Mouse (Mus musculus): Measurements from ENCODE around the gene Npcd. TPM values are rescaled to one million over a fixed set of nuclear protein-coding genes. Genes with fewer than 3 reads are reported as not detected.

Npcd gene
- polyA plus RNA-seq, 1 experiment from 2014 or later = not detected

- no peaks in the 10 kb centered on the region for H3K9me3 ChIP-seq
- peaks cover 37% of the 10 kb centered on the region for H3K4me1 ChIP-seq
- H3K27ac ChIP-seq = no peak overlapping the region
- no peak overlapping the region for H3K9ac ChIP-seq
- H3K36me3 ChIP-seq = 0 out of 2 replicates have a peak, but pooled peaks cover 1% of the 10 kb centered on the region
- ATAC-seq (ENCODE audit: insufficient number of reproducible peaks, low FRiP score, low TSS enrichment, low read depth) = no peak
- no peak overlapping the region for H3K4me3 ChIP-seq
- 65% methylated on average over 8 of the region's 8 CpGs for WGBS
- H3K27me3 ChIP-seq = no peaks in the 10 kb centered on the region
- no peak overlapping the region for H3K4me2 ChIP-seq
Measured at GRCm38 (mm10) chr15:79744742-79745141, 89.3 kb downstream of the Npcd start.

- Histone ChIP-seq H3K4me1 (peaks cover 44% of the 10 kb centered on the region), H3K4me3 (no peak overlapping the region), H3K27ac (no peak overlapping the region), H3K4me2 (no peak overlapping the region), H3K27me3 (no peaks in the 10 kb centered on the region), H3K9me3 (no peaks in the 10 kb centered on the region), H3K9ac (no peak overlapping the region), H3K36me3 (0 out of 2 replicates have a peak, but pooled peaks cover 8% of the 10 kb centered on the region)
- 94% methylated on average over 11 of the region's 11 CpGs for WGBS
- no peak for ATAC-seq (ENCODE audit: insufficient number of reproducible peaks, low FRiP score, low TSS enrichment, low read depth)
Measured at GRCm38 (mm10) chr15:79744001-79744400, 90.0 kb downstream of the Npcd start.

- Histone ChIP-seq H3K4me1 (peaks cover 50% of the 10 kb centered on the region), H3K9ac (peak overlapping the region; percentile 89), H3K9me3 (no peaks in the 10 kb centered on the region), H3K27me3 (no peaks in the 10 kb centered on the region), H3K27ac (no peak overlapping the region), H3K4me2 (peak overlapping the region; percentile 92), H3K4me3 (peak overlapping the region; percentile 93), H3K36me3 (peaks cover 20% of the 10 kb centered on the region)
- no peak for ATAC-seq (ENCODE audit: insufficient number of reproducible peaks, low FRiP score, low TSS enrichment, low read depth)
- WGBS = under 1% methylated on average over 23 of the region's 23 CpGs
Measured at GRCm38 (mm10) chr15:79742706-79743023, 91.4 kb downstream of the Npcd start.

- under 1% methylated on average over 84 of the region's 93 CpGs for WGBS
- Histone ChIP-seq H3K27me3 (no peaks in the 10 kb centered on the region), H3K27ac (peak within 1 kb of the TSS; percentile 61), H3K9ac (peak within 1 kb of the TSS; percentile 89), H3K4me3 (peak within 1 kb of the TSS; percentile 93), H3K9me3 (no peaks in the 10 kb centered on the region), H3K4me2 (peak within 1 kb of the TSS; percentile 92), H3K4me1 (peaks cover 50% of the 10 kb centered on the region), H3K36me3 (peaks cover 25% of the 10 kb centered on the region)
- ATAC-seq (ENCODE audit: insufficient number of reproducible peaks, low FRiP score, low TSS enrichment, low read depth) = peak; percentile 87
Measured at GRCm38 (mm10) chr15:79741921-79742705, 91.9 kb downstream of the Npcd start, which contains the start of gene Sun2. TSS of gene Sun2 (minus strand) at chr15:79742536.

- Histone ChIP-seq H3K9ac (peak overlapping the region; percentile 89), H3K36me3 (peaks cover 33% of the 10 kb centered on the region), H3K27ac (peak overlapping the region; percentile 61), H3K27me3 (no peaks in the 10 kb centered on the region), H3K4me1 (peaks cover 50% of the 10 kb centered on the region), H3K9me3 (no peaks in the 10 kb centered on the region), H3K4me3 (peak overlapping the region; percentile 93), H3K4me2 (peak overlapping the region; percentile 92)
- ATAC-seq (ENCODE audit: insufficient number of reproducible peaks, low FRiP score, low TSS enrichment, low read depth) = no peak
- 19% methylated on average over 14 of the region's 14 CpGs for whole genome bisulfite sequencing
Measured at GRCm38 (mm10) chr15:79741173-79741858, 92.7 kb downstream of the Npcd start.

GRCm38 (mm10) chr15:79740739-79741138 is 93.3 kb downstream of the Npcd start:
- H3K4me3 ChIP-seq = peak overlapping the region; percentile 93; the same call in 1 of the 2 replicates
- H3K9me3 ChIP-seq = no peaks in the 10 kb centered on the region
- H3K9ac ChIP-seq = no peak overlapping the region
- H3K4me1 ChIP-seq = peaks cover 49% of the 10 kb centered on the region
- H3K27ac ChIP-seq = no peak overlapping the region
- WGBS = 73% methylated on average over 3 of the region's 3 CpGs
- peaks cover 37% of the 10 kb centered on the region for H3K36me3 ChIP-seq
- ATAC-seq (ENCODE audit: insufficient number of reproducible peaks, low FRiP score, low TSS enrichment, low read depth) = no peak
- H3K27me3 ChIP-seq = no peaks in the 10 kb centered on the region
- H3K4me2 ChIP-seq = peak overlapping the region; percentile 92

Other genes with a start within 250 kb of the Npcd start
- 2.6 and 2.8 TPM in 2 replicates for gene Dmc1, start 229.1 kb downstream of the Npcd start, polyA plus RNA-seq (2015; fragmentation: Nextera tagmentation; extraction: Ambion mirVana)
- gene Fam227a, start 175.3 kb downstream of the Npcd start, polyA plus RNA-seq (2015; fragmentation: Nextera tagmentation; extraction: Ambion mirVana) = 0.82 and 0.88 TPM in 2 replicates
- gene Cby1, start 175.0 kb downstream of the Npcd start, polyA plus RNA-seq (2015; fragmentation: Nextera tagmentation; extraction: Ambion mirVana) = 49.3 and 52.6 TPM in 2 replicates
- gene Tomm22, start 163.4 kb downstream of the Npcd start, polyA plus RNA-seq (2015; fragmentation: Nextera tagmentation; extraction: Ambion mirVana) = 216 and 223 TPM in 2 replicates
- 20.2 and 27.8 TPM in 2 replicates for gene Josd1, start 146.3 kb downstream of the Npcd start, polyA plus RNA-seq (2015; fragmentation: Nextera tagmentation; extraction: Ambion mirVana)
- gene Gtpbp1, start 143.4 kb downstream of the Npcd start, polyA plus RNA-seq (2015; fragmentation: Nextera tagmentation; extraction: Ambion mirVana) = 35.0 and 36.0 TPM in 2 replicates
- 5.4 and 6.0 TPM in 2 replicates for gene Sun2, start 91.7 kb downstream of the Npcd start, polyA plus RNA-seq (2015; fragmentation: Nextera tagmentation; extraction: Ambion mirVana)
- gene Dnal4, start 56.4 kb downstream of the Npcd start, polyA plus RNA-seq (2015; fragmentation: Nextera tagmentation; extraction: Ambion mirVana) = 67.1 and 70.2 TPM in 2 replicates
- gene Nptxr, start 29.5 kb downstream of the Npcd start, polyA plus RNA-seq (2015; fragmentation: Nextera tagmentation; extraction: Ambion mirVana) = 5.4 and 6.5 TPM in 2 replicates
- 83.7 and 89.1 TPM in 2 replicates for gene Cbx6, start 451 bp upstream of the Npcd start, polyA plus RNA-seq (2015; fragmentation: Nextera tagmentation; extraction: Ambion mirVana)
- 14.7 and 15.3 TPM in 2 replicates for gene Apobec3, start 57.4 kb upstream of the Npcd start, polyA plus RNA-seq (2015; fragmentation: Nextera tagmentation; extraction: Ambion mirVana)
- gene Cbx7, start 136.9 kb upstream of the Npcd start, polyA plus RNA-seq (2015; fragmentation: Nextera tagmentation; extraction: Ambion mirVana) = 2.4 and 2.8 TPM in 2 replicates
- 3.1 TPM in 2 replicates for gene Pdgfb, start 180.7 kb upstream of the Npcd start, polyA plus RNA-seq (2015; fragmentation: Nextera tagmentation; extraction: Ambion mirVana)

All from limb, embryonic 15.5 days (tissue).